In genomic region chr15:8589503-8590116, GRCm38 (mm10) we compare ENCODE assay signal across 8 mouse cellular contexts.
A peak's percentile ranks its signal among the peaks of the same experiment; 100 is the strongest.
DNase-seq lines count a peak whose midpoint lies in the region; ATAC-seq and TF ChIP-seq lines count a peak whose summit lies in the region.

No protein-coding gene starts in this region.

- peak; percentile 86 for TF ChIP-seq CTCF in lung, embryonic 14.5 days (IDR thresholded peaks at IDR 0.05; ENCODE audit: low read depth)

- H3K9me3 ChIP-seq in ES-E14 (ENCODE audit: control insufficient read depth, insufficient read depth, low read depth, low read length), result no peaks in the 10 kb centered on the region
- no peaks in the 10 kb centered on the region for H3K9me3 ChIP-seq in embryonic facial prominence, embryonic 14.5 days (ENCODE audit: control insufficient read depth, low read length)
- no peaks in the 10 kb centered on the region for H3K9me3 ChIP-seq in heart, embryonic 14.5 days (ENCODE audit: control insufficient read depth, low read length)
- H3K9me3 ChIP-seq in lung, embryonic 14.5 days (ENCODE audit: low read depth, low read length), result no peaks in the 10 kb centered on the region

- H3K27ac ChIP-seq in ES-E14 (ENCODE audit: insufficient read depth, low read depth, low read length, poor library complexity, severe bottlenecking), result no peak overlapping the region
- no peak overlapping the region for H3K27ac ChIP-seq in embryonic facial prominence, embryonic 14.5 days (replicated peaks; ENCODE audit: low read depth, low read length)
- no peak overlapping the region for H3K27ac ChIP-seq in heart, embryonic 14.5 days (replicated peaks in 1 of 2; ENCODE audit: control insufficient read depth in 1 of 2, insufficient read depth in 1 of 2, low read depth in 2 of 2, low read length in 2 of 2)
- no peak overlapping the region for H3K27ac ChIP-seq in lung, embryonic 14.5 days (ENCODE audit: low read depth)

- in situ Hi-C loops in ES-E14 (cut with MboI; ENCODE audit: low sequenced_read_pairs in 2 of 2, unreplicated experiment in 2 of 2), result loop anchor here in 1 of 2 experiments (10.0 kb wide), 1 partner anchor 135 kb away; no protein-coding TSS in a partner anchor

- H3K4me3 ChIP-seq in ES-E14 (ENCODE audit: insufficient read depth in 1 of 2, low read depth in 1 of 2, low read length in 2 of 2, poor library complexity in 1 of 2, severe bottlenecking in 1 of 2), result no peak overlapping the region
- no peak overlapping the region for H3K4me3 ChIP-seq in embryonic facial prominence, embryonic 14.5 days (ENCODE audit: low read depth, low read length)
- H3K4me3 ChIP-seq in heart, embryonic 14.5 days (ENCODE audit: control insufficient read depth in 1 of 2, insufficient read depth in 1 of 2, low read depth in 1 of 2, low read length in 2 of 2), result no peak overlapping the region
- no peak overlapping the region for H3K4me3 ChIP-seq in lung, embryonic 14.5 days (ENCODE audit: low read depth, low read length)

- no peak overlapping the region for H3K4me2 ChIP-seq in embryonic facial prominence, embryonic 14.5 days (ENCODE audit: low read depth, low read length)
- H3K4me2 ChIP-seq in heart, embryonic 14.5 days (ENCODE audit: low read length), result 0 out of 2 replicates have a peak overlapping the region, but pooled peaks have one; percentile 39
- no peak overlapping the region for H3K4me2 ChIP-seq in lung, embryonic 14.5 days

- no peaks in the 10 kb centered on the region for H3K36me3 ChIP-seq in ES-E14 (ENCODE audit: control insufficient read depth, insufficient read depth, low read length, poor library complexity, severe bottlenecking)
- H3K36me3 ChIP-seq in embryonic facial prominence, embryonic 14.5 days (ENCODE audit: control insufficient read depth, insufficient read depth, low read length), result no peaks in the 10 kb centered on the region
- no peaks in the 10 kb centered on the region for H3K36me3 ChIP-seq in heart, embryonic 14.5 days (ENCODE audit: control insufficient read depth, insufficient read depth, low read length)
- H3K36me3 ChIP-seq in lung, embryonic 14.5 days (ENCODE audit: insufficient read depth), result no peaks in the 10 kb centered on the region

- no peak overlapping the region for H3K9ac ChIP-seq in ES-E14 (ENCODE audit: insufficient read depth, low read depth, low read length, poor library complexity, severe bottlenecking)
- no peak overlapping the region for H3K9ac ChIP-seq in embryonic facial prominence, embryonic 14.5 days (ENCODE audit: low read depth, low read length)
- no peak overlapping the region; the same call in 1 of the 2 replicates for H3K9ac ChIP-seq in heart, embryonic 14.5 days (ENCODE audit: low read length)
- no peak overlapping the region for H3K9ac ChIP-seq in lung, embryonic 14.5 days

- DNase-seq in ES-E14 (ENCODE audit: low read depth, low spot score), result peak; percentile 79
- peak; percentile 16 to 27 for DNase-seq in adrenal gland, postnatal 4 days (ENCODE audit: low spot score in 2 of 2)
- peak; percentile 83 for DNase-seq in embryonic facial prominence, embryonic 14.5 days (ENCODE audit: low spot score)
- DNase-seq in layer of hippocampus, adult 18-20 months (ENCODE audit: low spot score in 2 of 2), result peak; percentile 30 to 90
- peak; percentile 92 for DNase-seq in lung, embryonic 14.5 days
- DNase-seq in ovary, postnatal 36 days (ENCODE audit: low spot score), result peak; percentile 49
- peak; percentile 79 for DNase-seq in thymus, postnatal 14 days

- no peaks in the 10 kb centered on the region for H3K27me3 ChIP-seq in embryonic facial prominence, embryonic 14.5 days (replicated peaks; ENCODE audit: control insufficient read depth, insufficient read depth, low read length)
- no peaks in the 10 kb centered on the region for H3K27me3 ChIP-seq in heart, embryonic 14.5 days (ENCODE audit: control insufficient read depth, insufficient read depth, low read length)
- no peaks in the 10 kb centered on the region for H3K27me3 ChIP-seq in lung, embryonic 14.5 days (ENCODE audit: insufficient read depth, low read length)

- WGBS in embryonic facial prominence, embryonic 14.5 days, result 22% methylated on average over 11 of the region's 11 CpGs
- 19% methylated on average over 11 of the region's 11 CpGs for WGBS in heart, embryonic 14.5 days
- WGBS in lung, embryonic 14.5 days, result 22% methylated on average over 11 of the region's 11 CpGs

- H3K4me1 ChIP-seq in ES-E14 (ENCODE audit: control insufficient read depth in 2 of 2, insufficient read depth in 2 of 2, low read length in 2 of 2, poor library complexity in 1 of 2), result peaks cover 0 to 6% of the 10 kb centered on the region in 2 experiments; a peak in 1 of 4 replicates
- peaks cover 9% of the 10 kb centered on the region; the same call in 1 of the 2 replicates for H3K4me1 ChIP-seq in embryonic facial prominence, embryonic 14.5 days (ENCODE audit: control insufficient read depth, insufficient read depth, low read length)
- H3K4me1 ChIP-seq in heart, embryonic 14.5 days (ENCODE audit: control insufficient read depth in 2 of 2, insufficient read depth in 2 of 2, low read length in 2 of 2), result no peaks in the 10 kb centered on the region
- H3K4me1 ChIP-seq in lung, embryonic 14.5 days (ENCODE audit: insufficient read depth), result no peaks in the 10 kb centered on the region

- ATAC-seq in embryonic facial prominence, embryonic 14.5 days (ENCODE audit: low read depth), result no peak
- no peak for ATAC-seq in heart, embryonic 14.5 days (ENCODE audit: insufficient number of reproducible peaks, insufficient read depth, low FRiP score, low read depth)
- no peak; the same call in 1 of the 2 replicates for ATAC-seq in lung, embryonic 14.5 days (ENCODE audit: insufficient read depth)

TF ChIP-seq in ES-E14, 5 proteins besides CTCF, POLR2A, EP300 and RAD21:
- TF ChIP-seq ZC3H11A (IDR thresholded peaks at IDR 0.05; ENCODE audit: borderline replicate concordance, low read depth, low read length), result peak; percentile 83
- no peak for TF ChIP-seq ZNF384 (IDR thresholded peaks at IDR 0.05; ENCODE audit: low read depth, low read length)

Comparison
In these comparisons a context has a peak if more than half of its experiments do, and no peak if none do; other contexts are left out.
1. DNase-seq: peak in every context shown above with its lines; median percentile 92 in lung, embryonic 14.5 days; 83 in embryonic facial prominence, embryonic 14.5 days; 79 in ES-E14; 79 in thymus, postnatal 14 days; 60 in layer of hippocampus, adult 18-20 months; 49 in ovary, postnatal 36 days; 22 in adrenal gland, postnatal 4 days.